Mouse (Mus musculus) hindbrain, embryonic 13.5 days (tissue): ENCODE data around the gene Ddb2. TPM values are rescaled to one million over a fixed set of nuclear protein-coding genes. Genes with fewer than 3 reads are reported as not detected.
"Not testable (repeated sequence)": the region's sequence is repeated elsewhere in the genome, so short reads cannot be mapped to it uniquely, and the experiment has no call there.

Source experiments
- ATAC-seq: fragments of 200-750 bp; cut with Nextera tagmentation; 2 replicates; pipeline ENCODE4 v1.8.0; 2017; ENCODE audit warnings: moderate TSS enrichment; ENCODE audit not compliant: low FRiP score
- H3K27ac ChIP-seq: fragments of 300-500 bp; sonication (generic); 2 replicates; pipeline ENCODE4 v1.5.1; 2015; ENCODE audit warnings: inconsistent platforms, mild to moderate bottlenecking, moderate library complexity
- H3K27me3 ChIP-seq: fragments of 300-500 bp; sonication (generic); 2 replicates; pipeline ENCODE4 v1.6.1; 2015; ENCODE audit warnings: mild to moderate bottlenecking, inconsistent platforms
- H3K36me3 ChIP-seq: fragments of 300-500 bp; sonication (generic); 2 replicates; pipeline ENCODE4 v1.6.1; 2015; ENCODE audit warnings: mild to moderate bottlenecking, inconsistent platforms
- H3K4me1 ChIP-seq: fragments of 300-500 bp; sonication (generic); replicated peaks from 2 replicates; pipeline ENCODE4 v1.6.1; 2015; ENCODE audit warnings: inconsistent platforms
- H3K4me2 ChIP-seq: fragments of 300-500 bp; sonication (generic); 2 replicates; pipeline ENCODE4 v1.6.1; 2015; ENCODE audit warnings: inconsistent platforms, mild to moderate bottlenecking, moderate library complexity
- H3K4me3 ChIP-seq: fragments of 300-500 bp; sonication (generic); 2 replicates; pipeline ENCODE4 v1.5.1; 2015; ENCODE audit warnings: mild to moderate bottlenecking, inconsistent platforms
- H3K9ac ChIP-seq: fragments of 300-500 bp; sonication (generic); 2 replicates; pipeline ENCODE4 v1.6.1; 2015; ENCODE audit warnings: mild to moderate bottlenecking, inconsistent platforms
- H3K9me3 ChIP-seq: fragments of 300-500 bp; sonication (generic); 2 replicates; pipeline ENCODE4 v1.6.1; 2016; ENCODE audit warnings: inconsistent platforms
- WGBS: fragments of 180-500 bp; shearing (Covaris S2); methylation state at CpG from one replicate; pipeline ENCODE4 v1.1.7; 2015; 5-methylcytosine and 5-hydroxymethylcytosine counted together
- polyA plus RNA-seq: library from polyadenylated mRNA; unstranded; fragments of >200 nt; fragmentation: Nextera tagmentation; extraction: Ambion mirVana; gene quantifications from 2 replicates; pipeline ENCODE4 v1.2.1, GENCODE M21; 2015

Ddb2 gene
- polyA plus RNA-seq, 1 experiment from 2014 or later: 14.1 TPM

GRCm38 (mm10) chr2:91244557-91245228, 7.9 kb upstream of the Ddb2 start:
- ATAC-seq: no peak
- Histone ChIP-seq H3K9me3 (no peaks in the 10 kb centered on the region), H3K36me3 (no peaks in the 10 kb centered on the region), H3K4me2 (no peak overlapping the region), H3K27me3 (no peaks in the 10 kb centered on the region), H3K4me3 (no peak overlapping the region), H3K9ac (no peak overlapping the region), H3K4me1 (peaks cover 5% of the 10 kb centered on the region; the same call in 1 of the 2 replicates), H3K27ac (no peak overlapping the region)
- WGBS: 88% methylated on average over 5 of the region's 5 CpGs

- no peak overlapping the region for H3K4me3 ChIP-seq
- no peaks in the 10 kb centered on the region for H3K36me3 ChIP-seq
- no peaks in the 10 kb centered on the region for H3K9me3 ChIP-seq
- no peak overlapping the region for H3K4me2 ChIP-seq
- H3K9ac ChIP-seq: peak overlapping the region; percentile 19; the same call in 1 of the 2 replicates
- ATAC-seq: no peak
- H3K27ac ChIP-seq: peak overlapping the region; percentile 35; the same call in 1 of the 2 replicates
- H3K4me1 ChIP-seq: peaks cover 6% of the 10 kb centered on the region; the same call in 1 of the 2 replicates
- 58% methylated on average over 3 of the region's 3 CpGs for WGBS
- H3K27me3 ChIP-seq: no peaks in the 10 kb centered on the region
Measured at GRCm38 (mm10) chr2:91243416-91243815, 6.6 kb upstream of the Ddb2 start.

GRCm38 (mm10) chr2:91242547-91242946, 5.8 kb upstream of the Ddb2 start:
- 67% methylated on average over 5 of the region's 5 CpGs for WGBS

GRCm38 (mm10) chr2:91237511-91238080, 814 bp upstream of the Ddb2 start:
- ATAC-seq: peak; percentile 69
- 17% methylated on average over 4 of the region's 4 CpGs for WGBS
- H3K9me3 ChIP-seq, H3K27me3 ChIP-seq, H3K36me3 ChIP-seq, H3K4me1 ChIP-seq: not testable (repeated sequence)
- peak overlapping the region; percentile 91 for H3K27ac ChIP-seq
- peak overlapping the region; percentile 61 for H3K4me3 ChIP-seq
- H3K4me2 ChIP-seq: peak overlapping the region; percentile 83
- peak overlapping the region; percentile 79 for H3K9ac ChIP-seq

More at GRCm38 (mm10) chr2:91242547-91242946, 5.8 kb upstream of the Ddb2 start:
- no peak overlapping the region for H3K27ac ChIP-seq
- H3K4me2 ChIP-seq: no peak overlapping the region
- H3K36me3 ChIP-seq: no peaks in the 10 kb centered on the region
- H3K4me1 ChIP-seq: peaks cover 9% of the 10 kb centered on the region; the same call in 1 of the 2 replicates
- H3K27me3 ChIP-seq: no peaks in the 10 kb centered on the region
- no peaks in the 10 kb centered on the region for H3K9me3 ChIP-seq
- no peak overlapping the region for H3K4me3 ChIP-seq
- H3K9ac ChIP-seq: no peak overlapping the region
- ATAC-seq: no peak

GRCm38 (mm10) chr2:91229735-91230134, 7.0 kb downstream of the Ddb2 start:
- Histone ChIP-seq H3K9ac (no peak overlapping the region), H3K36me3 (peaks cover 9% of the 10 kb centered on the region; the same call in 1 of the 2 replicates), H3K4me3 (no peak overlapping the region), H3K4me1 (no peaks in the 10 kb centered on the region), H3K9me3 (no peaks in the 10 kb centered on the region), H3K27ac (no peak overlapping the region), H3K27me3 (no peaks in the 10 kb centered on the region), H3K4me2 (no peak overlapping the region)
- 81% methylated on average over 2 of the region's 2 CpGs for WGBS
- no peak for ATAC-seq

- no peaks in the 10 kb centered on the region for H3K36me3 ChIP-seq
- no peaks in the 10 kb centered on the region for H3K27me3 ChIP-seq
- 81% methylated on average over 2 of the region's 2 CpGs for WGBS
- no peaks in the 10 kb centered on the region for H3K4me1 ChIP-seq
- ATAC-seq: no peak
- H3K9ac ChIP-seq: no peak overlapping the region
- H3K27ac ChIP-seq: no peak overlapping the region
- H3K4me2 ChIP-seq: no peak overlapping the region
- H3K4me3 ChIP-seq: no peak overlapping the region
- H3K9me3 ChIP-seq: no peaks in the 10 kb centered on the region
Measured at GRCm38 (mm10) chr2:91223614-91224013, 13.2 kb downstream of the Ddb2 start.

- Histone ChIP-seq H3K27me3 (no peaks in the 10 kb centered on the region), H3K4me1 (0 out of 2 replicates have a peak, but pooled peaks cover 3% of the 10 kb centered on the region), H3K9me3 (no peaks in the 10 kb centered on the region), H3K36me3 (peaks cover 16% of the 10 kb centered on the region), H3K4me2 (no peak overlapping the region), H3K9ac (no peak overlapping the region), H3K4me3 (no peak overlapping the region), H3K27ac (no peak overlapping the region)
- 99% methylated on average over 3 of the region's 3 CpGs for WGBS
- no peak for ATAC-seq
Measured at GRCm38 (mm10) chr2:91220501-91220900, 16.3 kb downstream of the Ddb2 start.

GRCm38 (mm10) chr2:91217032-91217431, 19.8 kb downstream of the Ddb2 start:
- 0 out of 2 replicates have a peak, but pooled peaks cover 3% of the 10 kb centered on the region for H3K4me1 ChIP-seq
- no peak overlapping the region for H3K4me2 ChIP-seq
- no peak overlapping the region for H3K9ac ChIP-seq
- no peak for ATAC-seq
- WGBS: 66% methylated on average over 4 of the region's 4 CpGs
- H3K4me3 ChIP-seq: no peak overlapping the region
- no peak overlapping the region for H3K27ac ChIP-seq
- peaks cover 49% of the 10 kb centered on the region for H3K36me3 ChIP-seq
- no peaks in the 10 kb centered on the region for H3K27me3 ChIP-seq
- H3K9me3 ChIP-seq: no peaks in the 10 kb centered on the region

- Histone ChIP-seq H3K4me3 (no peak overlapping the region), H3K4me2 (no peak overlapping the region), H3K27ac (no peak overlapping the region), H3K4me1 (0 out of 2 replicates have a peak, but pooled peaks cover 3% of the 10 kb centered on the region), H3K27me3 (no peaks in the 10 kb centered on the region), H3K9ac (no peak overlapping the region), H3K36me3 (peaks cover 82% of the 10 kb centered on the region), H3K9me3 (no peaks in the 10 kb centered on the region)
- ATAC-seq: no peak
Measured at GRCm38 (mm10) chr2:91213311-91213710, 23.5 kb downstream of the Ddb2 start.

- no peak overlapping the region for H3K27ac ChIP-seq
- H3K36me3 ChIP-seq: peaks cover 63% of the 10 kb centered on the region
- no peak for ATAC-seq
- H3K4me1 ChIP-seq: peaks cover 31% of the 10 kb centered on the region
- no peak overlapping the region for H3K4me3 ChIP-seq
- H3K27me3 ChIP-seq: no peaks in the 10 kb centered on the region
- H3K4me2 ChIP-seq: no peak overlapping the region
- 93% methylated on average over 9 of the region's 9 CpGs for WGBS
- H3K9me3 ChIP-seq: no peaks in the 10 kb centered on the region
- no peak overlapping the region for H3K9ac ChIP-seq
Measured at GRCm38 (mm10) chr2:91206254-91206775, 30.5 kb downstream of the Ddb2 start.

- H3K4me3 ChIP-seq: peak overlapping the region; percentile 79
- H3K9me3 ChIP-seq: no peaks in the 10 kb centered on the region
- no peaks in the 10 kb centered on the region for H3K27me3 ChIP-seq
- H3K4me1 ChIP-seq: peaks cover 31% of the 10 kb centered on the region
- 14% methylated on average over 20 of the region's 20 CpGs for WGBS
- H3K27ac ChIP-seq: peak overlapping the region; percentile 94
- H3K4me2 ChIP-seq: peak overlapping the region; percentile 86
- H3K36me3 ChIP-seq: peaks cover 35% of the 10 kb centered on the region
- peak overlapping the region; percentile 91 for H3K9ac ChIP-seq
- peak; percentile 75; the same call in 1 of the 2 replicates for ATAC-seq
Measured at GRCm38 (mm10) chr2:91202972-91203656, 33.7 kb downstream of the Ddb2 start.

- Histone ChIP-seq H3K4me3 (peak within 1 kb of the TSS; percentile 79), H3K27ac (peak within 1 kb of the TSS; percentile 94), H3K36me3 (peaks cover 28% of the 10 kb centered on the region), H3K9ac (peak within 1 kb of the TSS; percentile 91), H3K4me1 (peaks cover 31% of the 10 kb centered on the region), H3K9me3 (no peaks in the 10 kb centered on the region), H3K4me2 (peak within 1 kb of the TSS; percentile 86), H3K27me3 (no peaks in the 10 kb centered on the region)
- 4% methylated on average over 28 of the region's 28 CpGs for WGBS
- peak; percentile 97 for ATAC-seq
Measured at GRCm38 (mm10) chr2:91202222-91202971, 34.4 kb downstream of the Ddb2 start, which contains the start of the genes Nr1h3 and Acp2. Gene Nr1h3, minus strand, starts transcription at chr2:91202834. Gene Acp2, plus strand, starts transcription at chr2:91202885.
